Mouse (Mus musculus) bone marrow macrophage, adult 2 months (primary cell): ENCODE measurements around the gene Adamts8.

ENCODE experiments used
- CTCF ChIP-seq: IDR thresholded peaks from 2 replicates; pipeline ENCODE4 v1.5.1; 2012; ENCODE audit warnings: low read depth, mild to moderate bottlenecking, low read length, moderate library complexity
- POLR2A ChIP-seq: IDR thresholded peaks from 2 replicates; pipeline ENCODE4 v1.6.1; 2012; ENCODE audit warnings: mild to moderate bottlenecking, low read depth, low read length, borderline replicate concordance

- no peak for TF ChIP-seq CTCF
- TF ChIP-seq POLR2A, result no peak
Measured at GRCm38 (mm10) chr9:30905861-30906260, 36.5 kb upstream of the Adamts8 start.
